Mouse (Mus musculus) heart, adult 2 months (tissue): ENCODE results near the gene Pim1.

Source experiments
- CTCF ChIP-seq: fragments of 200-600 bp; IDR thresholded peaks from 2 replicates; pipeline ENCODE4 v1.8.1; 2022; ENCODE audit warnings: antibody characterized with exemption, mild to moderate bottlenecking, moderate library complexity
- EP300 ChIP-seq: fragments of 200-500 bp; IDR thresholded peaks from 2 replicates; pipeline ENCODE4 v1.6.1; 2011; ENCODE audit warnings: low read depth, low read length, control low read depth; ENCODE audit not compliant: insufficient read depth

- TF ChIP-seq CTCF (no peak), EP300 (no peak)
These were observed 7.5 kb downstream of the Pim1 start for GRCm38 (mm10) chr17:29498028-29498427.
